Mouse (Mus musculus) limb, embryonic 12.5 days (tissue): ENCODE measurements around the gene Ssu72. TPM values are rescaled to one million over a fixed set of nuclear protein-coding genes. Genes with fewer than 3 reads are reported as not detected.
"Not testable (repeated sequence)": the region's sequence is repeated elsewhere in the genome, so short reads cannot be mapped to it uniquely, and the experiment has no call there.

Experiments used
- ATAC-seq: fragments of 200-750 bp; cut with Nextera tagmentation; 2 replicates; pipeline ENCODE4 v1.8.0; 2017; ENCODE audit warnings: low read depth, moderate TSS enrichment; ENCODE audit not compliant: insufficient number of reproducible peaks, insufficient read depth, low FRiP score, low TSS enrichment
- H3K27ac ChIP-seq: fragments of 300-500 bp; sonication (generic); 2 replicates; pipeline ENCODE4 v1.5.1; 2016; ENCODE audit warnings: mild to moderate bottlenecking, moderate library complexity
- H3K27me3 ChIP-seq: fragments of 300-500 bp; sonication (generic); 2 replicates; pipeline ENCODE4 v1.6.1; 2016; ENCODE audit warnings: mild to moderate bottlenecking, moderate library complexity
- H3K36me3 ChIP-seq: fragments of 300-500 bp; sonication (generic); 2 replicates; pipeline ENCODE4 v1.6.1; 2016; ENCODE audit warnings: mild to moderate bottlenecking, moderate library complexity
- H3K4me1 ChIP-seq: fragments of 300-500 bp; sonication (generic); replicated peaks from 2 replicates; pipeline ENCODE4 v1.6.1; 2016
- H3K4me2 ChIP-seq: fragments of 300-500 bp; sonication (generic); 2 replicates; pipeline ENCODE4 v1.6.1; 2016; ENCODE audit warnings: mild to moderate bottlenecking, moderate library complexity
- H3K4me3 ChIP-seq: fragments of 300-500 bp; sonication (generic); replicated peaks from 2 replicates; pipeline ENCODE4 v1.5.1; 2016; ENCODE audit warnings: mild to moderate bottlenecking
- H3K9ac ChIP-seq: fragments of 300-500 bp; sonication (generic); replicated peaks from 2 replicates; pipeline ENCODE4 v1.6.1; 2016; ENCODE audit warnings: mild to moderate bottlenecking, moderate library complexity
- H3K9me3 ChIP-seq: fragments of 300-500 bp; sonication (generic); 2 replicates; pipeline ENCODE4 v1.6.1; 2016; ENCODE audit warnings: mild to moderate bottlenecking, moderate library complexity
- WGBS: fragments of 180-500 bp; shearing (Covaris S2); methylation state at CpG from one replicate; pipeline ENCODE4 v1.1.7; 2016; 5-methylcytosine and 5-hydroxymethylcytosine counted together
- polyA plus RNA-seq: library from polyadenylated mRNA; unstranded; fragments of >200 nt; fragmentation: Nextera tagmentation; extraction: Ambion mirVana; gene quantifications from 2 replicates; pipeline ENCODE4 v1.2.1, GENCODE M21; 2016

The Ssu72 gene
- polyA plus RNA-seq, 1 experiment from 2014 or later = 143 TPM

- H3K9me3 ChIP-seq, H3K4me1 ChIP-seq, H3K27ac ChIP-seq, H3K4me2 ChIP-seq, H3K36me3 ChIP-seq, H3K4me3 ChIP-seq, H3K9ac ChIP-seq, ATAC-seq, H3K27me3 ChIP-seq: not testable (repeated sequence)
- 88% methylated on average over 16 of the region's 19 CpGs for WGBS
Observed at GRCm38 (mm10) chr4:155683670-155684277, 20.8 kb upstream of the Ssu72 start.

GRCm38 (mm10) chr4:155687764-155688163 lies 16.8 kb upstream of the Ssu72 start:
- not testable (repeated sequence) for H3K4me3 ChIP-seq, H3K27ac ChIP-seq, H3K27me3 ChIP-seq, H3K36me3 ChIP-seq, H3K4me2 ChIP-seq, ATAC-seq, H3K4me1 ChIP-seq, H3K9me3 ChIP-seq, H3K9ac ChIP-seq
- WGBS = 90% methylated on average over 4 of the region's 4 CpGs

GRCm38 (mm10) chr4:155690571-155691375 lies 13.8 kb upstream of the Ssu72 start:
- ATAC-seq = no peak
- H3K4me2 ChIP-seq = no peak overlapping the region
- peaks cover 19% of the 10 kb centered on the region for H3K27me3 ChIP-seq
- 86% methylated on average over 12 of the region's 12 CpGs for WGBS
- H3K4me3 ChIP-seq = no peak overlapping the region
- H3K27ac ChIP-seq = no peak overlapping the region
- H3K4me1 ChIP-seq = peaks cover 11% of the 10 kb centered on the region
- H3K9me3 ChIP-seq = no peaks in the 10 kb centered on the region
- H3K36me3 ChIP-seq = no peaks in the 10 kb centered on the region
- no peak overlapping the region for H3K9ac ChIP-seq

- no peak overlapping the region for H3K27ac ChIP-seq
- H3K4me1 ChIP-seq = peaks cover 16% of the 10 kb centered on the region
- H3K36me3 ChIP-seq = no peaks in the 10 kb centered on the region
- no peak overlapping the region for H3K9ac ChIP-seq
- WGBS = 98% methylated on average over 3 of the region's 3 CpGs
- peaks cover 25% of the 10 kb centered on the region for H3K27me3 ChIP-seq
- H3K9me3 ChIP-seq = no peaks in the 10 kb centered on the region
- ATAC-seq = no peak
- no peak overlapping the region for H3K4me3 ChIP-seq
- no peak overlapping the region for H3K4me2 ChIP-seq
Observed at GRCm38 (mm10) chr4:155692421-155692820, 12.2 kb upstream of the Ssu72 start.

- ATAC-seq = peak; percentile 58; the same call in 1 of the 2 replicates
- peaks cover 25% of the 10 kb centered on the region for H3K27me3 ChIP-seq
Observed at GRCm38 (mm10) chr4:155694111-155694481, 10.5 kb upstream of the Ssu72 start, which contains the start of gene Fndc10. TSS of gene Fndc10 (plus strand) at chr4:155694342.

GRCm38 (mm10) chr4:155694482-155695401 lies 9.9 kb upstream of the Ssu72 start:
- ATAC-seq = peak; percentile 27; the same call in 1 of the 2 replicates
- Histone ChIP-seq H3K9me3 (no peaks in the 10 kb centered on the region), H3K4me3 (peak overlapping the region; percentile 79), H3K4me2 (peak overlapping the region; percentile 88), H3K4me1 (peaks cover 16% of the 10 kb centered on the region), H3K36me3 (no peaks in the 10 kb centered on the region), H3K27me3 (peaks cover 25% of the 10 kb centered on the region), H3K27ac (peak overlapping the region; percentile 64; the same call in 1 of the 2 replicates), H3K9ac (peak overlapping the region; percentile 83)
- WGBS = 1% methylated on average over 92 of the region's 92 CpGs

More at GRCm38 (mm10) chr4:155694111-155694481, 10.5 kb upstream of the Ssu72 start, which contains the start of gene Fndc10:
- peak within 1 kb of the TSS; percentile 64; the same call in 1 of the 2 replicates for H3K27ac ChIP-seq
- no peaks in the 10 kb centered on the region for H3K36me3 ChIP-seq
- no peaks in the 10 kb centered on the region for H3K9me3 ChIP-seq
- H3K4me2 ChIP-seq = peak within 1 kb of the TSS; percentile 88
- H3K4me3 ChIP-seq = peak within 1 kb of the TSS; percentile 79
- peak within 1 kb of the TSS; percentile 83 for H3K9ac ChIP-seq
- H3K4me1 ChIP-seq = peaks cover 16% of the 10 kb centered on the region
- under 1% methylated on average over 33 of the region's 47 CpGs for WGBS

GRCm38 (mm10) chr4:155695531-155696062 lies 9.0 kb upstream of the Ssu72 start:
- peak overlapping the region; percentile 88 for H3K4me2 ChIP-seq
- H3K4me1 ChIP-seq = peaks cover 16% of the 10 kb centered on the region
- H3K9me3 ChIP-seq = no peaks in the 10 kb centered on the region
- H3K27me3 ChIP-seq = peaks cover 24% of the 10 kb centered on the region
- no peak for ATAC-seq
- H3K4me3 ChIP-seq = peak overlapping the region; percentile 79
- H3K9ac ChIP-seq = peak overlapping the region; percentile 83; the same call in 1 of the 2 replicates
- H3K36me3 ChIP-seq = no peaks in the 10 kb centered on the region
- H3K27ac ChIP-seq = no peak overlapping the region
- 75% methylated on average over 4 of the region's 4 CpGs for WGBS

GRCm38 (mm10) chr4:155696261-155697255 lies 8.0 kb upstream of the Ssu72 start:
- H3K27me3 ChIP-seq = peaks cover 20% of the 10 kb centered on the region
- H3K36me3 ChIP-seq = no peaks in the 10 kb centered on the region
- 0 out of 2 replicates have a peak overlapping the region, but pooled peaks have one; percentile 79 for H3K4me3 ChIP-seq
- H3K4me1 ChIP-seq = peaks cover 16% of the 10 kb centered on the region
- no peak overlapping the region for H3K27ac ChIP-seq
- peak overlapping the region; percentile 88 for H3K4me2 ChIP-seq
- WGBS = 75% methylated on average over 16 of the region's 16 CpGs
- H3K9ac ChIP-seq = 0 out of 2 replicates have a peak overlapping the region, but pooled peaks have one; percentile 40
- ATAC-seq = no peak
- H3K9me3 ChIP-seq = no peaks in the 10 kb centered on the region

GRCm38 (mm10) chr4:155700425-155700824 lies 4.2 kb upstream of the Ssu72 start:
- Histone ChIP-seq H3K4me1 (peaks cover 12% of the 10 kb centered on the region), H3K9ac (no peak overlapping the region), H3K9me3 (no peaks in the 10 kb centered on the region), H3K4me2 (no peak overlapping the region), H3K36me3 (no peaks in the 10 kb centered on the region), H3K27me3 (peaks cover 9% of the 10 kb centered on the region), H3K27ac (no peak overlapping the region), H3K4me3 (no peak overlapping the region)
- ATAC-seq = no peak
